Mouse (Mus musculus): ENCODE results near the gene Setd1a. TPM values are rescaled to one million over a fixed set of nuclear protein-coding genes. Genes with fewer than 3 reads are reported as not detected.
A peak's percentile ranks its signal among the peaks of the same experiment; 100 is the strongest.

Gene Setd1a
- polyA plus RNA-seq, 1 experiment from 2014 or later: 25.9 TPM

DNA sequence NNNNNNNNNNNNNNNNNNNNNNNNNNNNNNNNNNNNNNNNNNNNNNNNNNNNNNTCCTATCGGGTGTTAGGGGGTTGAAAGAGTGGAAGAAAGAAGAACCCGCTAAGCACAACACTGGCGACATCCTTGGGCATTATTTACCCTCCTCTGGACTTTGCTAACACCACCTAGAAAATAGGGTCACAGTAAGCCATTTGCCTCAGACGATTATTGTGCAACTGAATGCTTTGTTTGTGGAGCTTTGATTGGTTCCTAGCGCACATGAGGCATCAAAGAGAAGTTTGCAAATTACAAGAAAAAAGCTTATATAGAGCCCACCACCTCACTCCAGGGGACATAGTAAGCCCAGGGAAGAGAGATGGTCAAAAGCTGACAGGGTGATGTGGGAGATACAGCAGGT, 32.4 kb downstream of the Setd1a start:
- WGBS: 63% methylated on average over 5 of the region's 5 CpGs
- Histone ChIP-seq H3K36me3 (peaks cover 22% of the 10 kb centered on the region), H3K27me3 (no peaks in the 10 kb centered on the region), H3K4me1 (0 out of 2 replicates have a peak, but pooled peaks cover under 1% of the 10 kb centered on the region), H3K27ac (no peak overlapping the region), H3K9me3 (replicated peaks) (no peaks in the 10 kb centered on the region), H3K4me3 (replicated peaks) (no peak overlapping the region), H3K4me2 (no peak overlapping the region), H3K9ac (no peak overlapping the region)
- no peak for ATAC-seq (replicated peaks; ENCODE audit: low FRiP score)

- Histone ChIP-seq H3K4me2 (no peak overlapping the region), H3K9me3 (replicated peaks) (no peaks in the 10 kb centered on the region), H3K27me3 (no peaks in the 10 kb centered on the region), H3K4me3 (replicated peaks) (no peak overlapping the region), H3K36me3 (peaks cover 19% of the 10 kb centered on the region; the same call in 1 of the 2 replicates), H3K27ac (no peak overlapping the region), H3K4me1 (peaks cover 10% of the 10 kb centered on the region), H3K9ac (no peak overlapping the region)
- no peak for ATAC-seq (replicated peaks; ENCODE audit: low FRiP score)
- 94% methylated on average over 1 of the region's 1 CpGs for WGBS
These were observed 33.4 kb downstream of the Setd1a start for GRCm38 (mm10) chr7:127809846-127810245.

GRCm38 (mm10) chr7:127810650-127811049, 34.2 kb downstream of the Setd1a start:
- Histone ChIP-seq H3K4me2 (no peak overlapping the region), H3K36me3 (peaks cover 16% of the 10 kb centered on the region; the same call in 1 of the 2 replicates), H3K4me3 (replicated peaks) (no peak overlapping the region), H3K27ac (no peak overlapping the region), H3K9me3 (replicated peaks) (no peaks in the 10 kb centered on the region), H3K9ac (no peak overlapping the region), H3K4me1 (peaks cover 18% of the 10 kb centered on the region), H3K27me3 (no peaks in the 10 kb centered on the region)
- 86% methylated on average over 10 of the region's 10 CpGs for WGBS
- no peak for ATAC-seq (replicated peaks; ENCODE audit: low FRiP score)

DNA sequence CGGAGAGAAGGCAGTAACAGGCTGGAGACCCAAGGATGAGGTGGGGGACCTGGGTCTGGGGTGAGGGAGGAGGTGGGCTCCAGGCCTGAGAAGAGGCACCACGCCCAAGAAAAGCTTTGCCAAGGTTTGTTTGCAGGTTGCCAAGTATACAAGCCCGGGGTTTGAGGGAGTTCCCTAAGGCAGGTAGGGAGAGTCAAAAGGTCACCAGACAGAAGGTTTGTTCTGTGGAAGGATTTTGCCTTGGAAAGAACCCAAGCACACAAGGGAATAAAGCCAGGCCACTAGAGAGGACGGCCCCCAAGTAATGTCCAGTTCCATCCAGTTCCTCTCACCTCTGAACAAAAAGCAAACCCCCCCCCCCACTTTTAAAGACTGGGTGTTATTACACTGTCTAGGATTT, 34.8 kb downstream of the Setd1a start:
- Histone ChIP-seq H3K27me3 (no peaks in the 10 kb centered on the region), H3K27ac (no peak overlapping the region), H3K9me3 (replicated peaks) (no peaks in the 10 kb centered on the region), H3K36me3 (peaks cover 16% of the 10 kb centered on the region; the same call in 1 of the 2 replicates), H3K4me1 (peaks cover 24% of the 10 kb centered on the region), H3K9ac (no peak overlapping the region), H3K4me2 (no peak overlapping the region), H3K4me3 (replicated peaks) (no peak overlapping the region)
- no peak for ATAC-seq (replicated peaks; ENCODE audit: low FRiP score)
- 82% methylated on average over 4 of the region's 4 CpGs for WGBS

GRCm38 (mm10) chr7:127812292-127812691, 35.8 kb downstream of the Setd1a start:
- no peaks in the 10 kb centered on the region for H3K9me3 ChIP-seq (replicated peaks)
- no peak for ATAC-seq (replicated peaks; ENCODE audit: low FRiP score)
- no peak overlapping the region for H3K9ac ChIP-seq
- H3K27me3 ChIP-seq: no peaks in the 10 kb centered on the region
- H3K4me2 ChIP-seq: no peak overlapping the region
- H3K4me3 ChIP-seq (replicated peaks): no peak overlapping the region
- peaks cover 16% of the 10 kb centered on the region; the same call in 1 of the 2 replicates for H3K36me3 ChIP-seq
- no peak overlapping the region for H3K27ac ChIP-seq
- peaks cover 28% of the 10 kb centered on the region for H3K4me1 ChIP-seq
- WGBS: 89% methylated on average over 3 of the region's 3 CpGs

DNA sequence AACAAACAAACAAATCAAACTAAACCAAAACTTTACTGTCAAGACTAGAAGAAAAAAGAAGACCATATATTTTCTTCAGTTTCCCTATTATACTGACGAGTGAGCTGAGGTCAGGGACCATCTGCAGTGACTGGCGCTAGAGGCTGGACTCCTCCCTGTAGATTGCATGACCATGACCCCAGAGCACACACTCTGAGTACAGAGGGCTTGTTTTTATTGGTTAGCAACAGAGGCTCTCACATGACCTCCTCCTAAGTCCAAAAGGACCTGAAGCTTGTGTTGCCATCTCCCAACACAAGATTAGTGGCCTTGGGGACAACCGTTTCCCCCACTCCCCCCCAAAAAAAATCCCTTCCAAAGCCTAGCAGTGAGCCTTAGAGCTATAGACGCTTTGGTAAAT, 37.4 kb downstream of the Setd1a start:
- Histone ChIP-seq H3K4me1 (peaks cover 28% of the 10 kb centered on the region), H3K27me3 (no peaks in the 10 kb centered on the region), H3K9me3 (replicated peaks) (no peaks in the 10 kb centered on the region), H3K4me3 (replicated peaks) (no peak overlapping the region), H3K4me2 (no peak overlapping the region), H3K27ac (peak overlapping the region; percentile 55), H3K9ac (no peak overlapping the region), H3K36me3 (peaks cover 16% of the 10 kb centered on the region; the same call in 1 of the 2 replicates)
- 51% methylated on average over 4 of the region's 4 CpGs for WGBS
- no peak for ATAC-seq (replicated peaks; ENCODE audit: low FRiP score)

DNA sequence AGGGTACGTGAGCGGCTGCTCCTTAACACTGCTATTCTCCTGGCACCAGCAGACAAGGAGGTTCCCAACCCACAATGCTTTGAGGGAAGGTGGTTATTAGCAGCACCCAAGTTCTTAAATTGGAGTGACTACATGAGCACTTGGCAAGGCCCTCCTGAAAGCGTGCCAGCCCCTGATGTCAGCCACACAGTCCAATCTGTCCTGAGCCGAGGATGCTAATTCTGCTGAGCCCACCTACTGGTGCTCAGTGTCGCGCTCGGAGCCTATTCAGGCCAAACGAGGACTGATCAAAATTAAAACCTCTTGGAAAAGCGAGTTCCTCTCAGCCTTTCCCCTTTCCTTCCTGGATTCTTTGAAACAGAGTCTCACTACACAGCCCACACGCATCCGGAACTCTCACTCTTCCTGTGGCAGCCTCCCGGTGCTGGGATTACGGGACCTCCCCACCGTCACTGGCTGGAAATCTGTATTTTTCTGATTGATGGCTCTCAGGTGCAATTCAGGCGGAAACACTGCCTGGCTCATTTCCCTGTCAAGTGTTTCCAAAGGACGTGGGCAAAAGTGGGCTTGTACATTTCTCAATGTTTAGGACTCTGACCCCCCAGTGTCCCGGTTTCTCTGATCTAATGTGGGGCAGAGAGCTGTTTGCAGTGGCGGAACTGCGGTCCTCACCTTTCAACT, 37.9 kb downstream of the Setd1a start:
- Histone ChIP-seq H3K27me3 (no peaks in the 10 kb centered on the region), H3K4me1 (peaks cover 28% of the 10 kb centered on the region), H3K36me3 (peaks cover 16% of the 10 kb centered on the region; the same call in 1 of the 2 replicates), H3K4me2 (no peak overlapping the region), H3K9me3 (replicated peaks) (no peaks in the 10 kb centered on the region), H3K9ac (no peak overlapping the region), H3K27ac (peak overlapping the region; percentile 55), H3K4me3 (replicated peaks) (no peak overlapping the region)
- 62% methylated on average over 19 of the region's 19 CpGs for WGBS
- ATAC-seq (replicated peaks; ENCODE audit: low FRiP score): 0 out of 2 replicates have a peak, but pooled peaks have one; percentile 30

GRCm38 (mm10) chr7:127815116-127815665, 38.7 kb downstream of the Setd1a start:
- Histone ChIP-seq H3K4me2 (no peak overlapping the region), H3K36me3 (peaks cover 11% of the 10 kb centered on the region; the same call in 1 of the 2 replicates), H3K27ac (peak overlapping the region; percentile 51), H3K9ac (no peak overlapping the region), H3K4me3 (replicated peaks) (no peak overlapping the region), H3K27me3 (no peaks in the 10 kb centered on the region), H3K4me1 (peaks cover 28% of the 10 kb centered on the region), H3K9me3 (replicated peaks) (no peaks in the 10 kb centered on the region)
- ATAC-seq (replicated peaks; ENCODE audit: low FRiP score): no peak
- WGBS: 77% methylated on average over 15 of the region's 15 CpGs

DNA sequence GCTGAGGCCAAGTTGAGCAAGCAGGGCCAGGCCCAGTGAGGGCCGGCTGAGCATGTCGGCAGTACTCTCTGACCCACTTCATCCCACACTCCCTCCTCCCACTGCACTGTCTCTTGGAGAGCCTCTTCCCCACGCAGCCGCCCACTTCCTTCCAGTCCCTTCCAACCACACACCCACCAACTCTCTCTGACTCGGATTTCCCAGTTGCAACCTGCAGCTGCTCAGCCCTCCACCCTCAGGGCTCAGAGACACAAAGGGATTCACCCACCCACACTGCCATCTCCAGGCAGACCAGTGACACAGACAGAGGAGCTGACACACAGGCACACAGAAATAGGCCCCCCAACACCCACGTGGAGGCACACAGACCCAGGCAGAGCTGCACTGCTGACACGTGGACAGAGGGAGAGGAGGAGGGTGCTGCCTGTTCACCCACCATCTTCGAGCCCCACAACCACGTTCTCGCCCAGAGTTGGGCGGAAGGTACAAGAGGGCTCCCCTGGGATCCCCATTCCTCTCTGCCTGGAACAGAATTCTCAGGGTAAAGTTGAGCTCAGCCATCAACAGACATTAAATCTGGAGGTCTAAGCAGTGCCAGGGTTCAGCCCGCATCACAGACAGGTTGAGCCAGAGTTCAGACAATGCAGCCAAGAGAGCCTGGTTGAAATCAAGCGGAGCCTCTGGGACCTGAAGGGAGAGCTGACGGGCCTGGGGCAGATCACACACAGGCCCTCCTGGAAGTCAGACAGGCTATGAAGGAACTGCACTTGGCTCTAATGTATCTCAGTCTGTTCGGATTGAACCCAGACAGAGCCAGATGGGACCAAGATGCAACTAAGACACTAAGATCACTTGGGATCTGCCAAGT, 39.7 kb downstream of the Setd1a start:
- Histone ChIP-seq H3K36me3 (peaks cover 6% of the 10 kb centered on the region; the same call in 1 of the 2 replicates), H3K27ac (peak overlapping the region; percentile 9; the same call in 1 of the 2 replicates), H3K4me2 (no peak overlapping the region), H3K27me3 (no peaks in the 10 kb centered on the region), H3K9ac (no peak overlapping the region), H3K4me3 (replicated peaks) (no peak overlapping the region), H3K4me1 (peaks cover 33% of the 10 kb centered on the region), H3K9me3 (replicated peaks) (no peaks in the 10 kb centered on the region)
- peak; percentile 59 for ATAC-seq (replicated peaks; ENCODE audit: low FRiP score)
- 52% methylated on average over 15 of the region's 15 CpGs for WGBS

- Histone ChIP-seq H3K4me2 (no peak overlapping the region), H3K4me3 (replicated peaks) (no peak overlapping the region), H3K9me3 (replicated peaks) (no peaks in the 10 kb centered on the region), H3K27ac (no peak overlapping the region), H3K4me1 (peaks cover 39% of the 10 kb centered on the region), H3K27me3 (no peaks in the 10 kb centered on the region), H3K36me3 (peaks cover 5% of the 10 kb centered on the region; the same call in 1 of the 2 replicates), H3K9ac (no peak overlapping the region)
- 59% methylated on average over 7 of the region's 7 CpGs for WGBS
- ATAC-seq (replicated peaks; ENCODE audit: low FRiP score): no peak
These were observed 40.6 kb downstream of the Setd1a start for GRCm38 (mm10) chr7:127817053-127817452.

- Histone ChIP-seq H3K9me3 (replicated peaks) (no peaks in the 10 kb centered on the region), H3K4me3 (replicated peaks) (no peak overlapping the region), H3K36me3 (0 out of 2 replicates have a peak, but pooled peaks cover 3% of the 10 kb centered on the region), H3K9ac (no peak overlapping the region), H3K27me3 (no peaks in the 10 kb centered on the region), H3K27ac (no peak overlapping the region), H3K4me2 (no peak overlapping the region), H3K4me1 (peaks cover 46% of the 10 kb centered on the region)
- no peak for ATAC-seq (replicated peaks; ENCODE audit: low FRiP score)
- 92% methylated on average over 5 of the region's 5 CpGs for WGBS
These were observed 41.3 kb downstream of the Setd1a start for GRCm38 (mm10) chr7:127817776-127818175.

Measured in kidney, embryonic 15.5 days (tissue).